Mouse (Mus musculus) lung, postnatal 0 days (tissue): ENCODE data around the gene Rps21.

ENCODE experiments used
- CTCF ChIP-seq: IDR thresholded peaks from 2 replicates; pipeline ENCODE4 v1.5.1; 2016; ENCODE audit warnings: antibody characterized with exemption, mild to moderate bottlenecking
- EP300 ChIP-seq: IDR thresholded peaks from 2 replicates; pipeline ENCODE4 v1.6.1; 2016; ENCODE audit warnings: antibody characterized with exemption, mild to moderate bottlenecking, control low read depth

- TF ChIP-seq EP300 (0 out of 2 replicates have a peak, but pooled peaks have one; percentile 4), CTCF (no peak)
Measured at GRCm38 (mm10) chr2:180214352-180214978, 42.7 kb upstream of the Rps21 start.
